Mouse (Mus musculus) urinary bladder, postnatal 0 days (tissue): Measurements from ENCODE around the gene Tubal3. TPM values are rescaled to one million over a fixed set of nuclear protein-coding genes. Genes with fewer than 3 reads are reported as not detected.

ENCODE experiments used
- microRNA-seq: library from miRNA; unstranded; fragments of <30 nt; microRNA quantifications from one replicate; pipeline ENCODE4, GENCODE M21; 2016
- polyA plus RNA-seq: library from polyadenylated mRNA; unstranded; fragments of >200 nt; fragmentation: Nextera tagmentation; extraction: Ambion mirVana; gene quantifications from 2 replicates; pipeline ENCODE4 v1.2.1, GENCODE M21; 2015

Gene Tubal3
- not detected in 2 replicates for polyA plus RNA-seq

DNA sequence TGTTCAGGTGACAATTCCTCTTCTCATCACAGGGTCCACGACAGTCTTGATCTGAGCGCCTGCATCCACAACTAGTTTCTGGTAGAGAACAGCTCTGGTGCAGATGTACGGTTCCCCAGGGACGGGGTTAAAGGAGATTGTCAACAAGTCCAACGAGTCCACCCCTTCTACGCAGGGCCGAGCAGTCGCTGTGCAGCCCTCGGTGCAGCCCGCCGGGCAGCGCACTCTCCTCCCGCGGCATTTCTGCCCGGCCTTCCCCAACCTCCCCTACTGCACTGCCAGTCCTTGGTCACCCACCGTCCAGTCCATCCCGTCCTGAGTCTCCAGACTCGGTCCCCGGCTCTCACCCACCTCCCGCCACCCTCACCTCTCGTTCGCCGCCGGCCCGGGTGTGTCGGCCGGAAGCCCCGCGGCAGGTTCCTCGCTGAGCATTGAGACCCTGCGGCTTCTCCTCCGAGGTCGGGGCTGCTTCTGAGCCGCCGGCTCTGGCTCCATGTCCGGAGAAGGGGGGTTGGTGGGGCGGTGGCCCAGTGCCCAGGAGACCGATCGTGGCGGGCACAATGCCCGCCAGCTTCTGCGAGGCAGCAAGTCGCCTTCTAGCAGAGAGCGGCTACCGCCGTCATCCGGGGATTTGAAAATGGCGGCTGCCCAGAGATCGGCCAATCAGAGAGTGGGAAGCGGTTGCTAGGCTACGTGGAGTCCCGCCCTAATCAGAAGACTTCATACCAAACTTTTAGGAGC is at the start of gene Tubal3, which contains the start of gene Net1:
Gene Tubal3, plus strand, starts transcription at position 704 of the 741 bp plus-strand sequence.
Gene Net1, minus strand, starts transcription at position 650 of the 741 bp plus-strand sequence.

DNA sequence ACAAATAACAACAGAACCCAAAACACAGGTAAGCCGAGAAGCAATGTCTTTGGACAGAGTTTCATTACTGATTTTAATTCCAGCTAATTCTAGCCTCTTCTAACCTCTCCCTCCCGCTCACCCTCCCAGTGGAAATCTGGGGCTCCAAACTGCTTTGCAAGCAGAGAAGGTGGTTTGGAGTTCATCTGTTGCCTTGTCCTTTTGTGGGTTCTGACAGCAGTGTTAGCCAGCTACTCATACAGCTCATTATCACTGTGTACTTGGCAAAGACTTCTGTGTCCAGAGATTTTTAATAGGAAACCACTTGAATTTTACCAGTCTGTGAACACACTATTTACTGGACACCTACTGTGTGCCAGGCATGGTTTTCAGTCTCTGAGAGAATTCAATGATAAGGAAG is 27.2 kb downstream of the Tubal3 start, which contains the start of gene Ucn3:
Gene Ucn3, minus strand, starts transcription at position 101 of the 400 bp plus-strand sequence.

Small RNA genes within 50 kb of the gene (microRNA-seq; reads per million reads assigned to microRNA genes)
- not detected for gene Gm22460

Other genes starting within 250 kb of the Tubal3 start
- 0.22 TPM in 1 of 2 replicates, not detected in the other for gene Calml3, start 114.0 kb upstream of the Tubal3 start, polyA plus RNA-seq
- not detected in 2 replicates for gene Calm4, start 80.5 kb upstream of the Tubal3 start, polyA plus RNA-seq
- not detected in 2 replicates for gene Calm5, start 64.1 kb upstream of the Tubal3 start, polyA plus RNA-seq
- 42.9 and 52.7 TPM in 2 replicates for gene Net1, start 54 bp upstream of the Tubal3 start, polyA plus RNA-seq
- gene Ucn3, start 27.1 kb downstream of the Tubal3 start, polyA plus RNA-seq = not detected in 2 replicates
- 2.1 and 2.7 TPM in 2 replicates for gene Akr1c14, start 130.7 kb downstream of the Tubal3 start, polyA plus RNA-seq
- gene Akr1c18, start 232.4 kb downstream of the Tubal3 start, polyA plus RNA-seq = 0.44 and 0.46 TPM in 2 replicates